Mouse (Mus musculus) MEL (cell line): ENCODE measurements at regions not wholly inside any gene's neighbourhood (a gene's known extent, or its start where the extent isn't known, plus 50 kb on each side); places are given as distances from the start of the nearest gene placed in this dataset.

Experiments used
- DNase-seq: peaks from one replicate; pipeline ENCODE4 v3.0.0; 2011; ENCODE audit warnings: low read depth, low spot score
- H3K27ac ChIP-seq: 2 replicates; pipeline ENCODE4 v1.5.1; 2012; ENCODE audit warnings: low read depth, mild to moderate bottlenecking, control low read depth, low read length, moderate library complexity; ENCODE audit not compliant: control insufficient read depth
- H3K27me3 ChIP-seq, 2 experiments: fragments of 150-350 bp in 1 of 2; sonication (generic) in 1 of 2; 2 replicates each; pipeline ENCODE4 v1.6.1; 2012; ENCODE audit warnings: low read length in 2 of 2, mild to moderate bottlenecking in 2 of 2, improper control_type of control experiment in 1 of 2, moderate library complexity in 1 of 2; ENCODE audit not compliant: insufficient read depth in 2 of 2, control insufficient read depth in 1 of 2
- H3K36me3 ChIP-seq, 2 experiments: 2 replicates each; pipeline ENCODE4 v1.6.1; 2012 to 2014; ENCODE audit warnings: low read length in 2 of 2, improper control_type of control experiment in 1 of 2, inconsistent platforms in 1 of 2, mild to moderate bottlenecking in 1 of 2; ENCODE audit not compliant: insufficient read depth in 2 of 2, control insufficient read depth in 1 of 2
- H3K4me1 ChIP-seq, 2 experiments: fragments of 150-350 bp in 1 of 2; sonication (generic) in 1 of 2; 2 replicates each; pipeline ENCODE4 v1.6.1; 2012; ENCODE audit warnings: low read length in 2 of 2, improper control_type of control experiment in 1 of 2, mild to moderate bottlenecking in 1 of 2; ENCODE audit not compliant: insufficient read depth in 2 of 2, control insufficient read depth in 1 of 2
- H3K4me3 ChIP-seq, 2 experiments: fragments of 150-350 bp in 1 of 2; sonication (generic) in 1 of 2; 2 replicates each; pipeline ENCODE4 v1.5.1; 2012; ENCODE audit warnings: low read depth in 2 of 2, low read length in 2 of 2, mild to moderate bottlenecking in 2 of 2, moderate library complexity in 2 of 2, control low read depth in 1 of 2, improper control_type of control experiment in 1 of 2; ENCODE audit not compliant: control insufficient read depth in 1 of 2, insufficient read depth in 1 of 2
- H3K79me2 ChIP-seq: 2 replicates; pipeline ENCODE4 v1.6.1; 2012; ENCODE audit warnings: mild to moderate bottlenecking, low read length, moderate library complexity; ENCODE audit not compliant: control insufficient read depth, poor library complexity, insufficient read depth
- H3K9ac ChIP-seq: 2 replicates; pipeline ENCODE4 v1.6.1; 2012; ENCODE audit warnings: low read depth, mild to moderate bottlenecking, control low read depth, low read length, moderate library complexity; ENCODE audit not compliant: control insufficient read depth, poor library complexity, severe bottlenecking
- H3K9me3 ChIP-seq: fragments of 150-350 bp; sonication (generic); replicated peaks from 2 replicates; pipeline ENCODE4 v1.6.1; 2012; ENCODE audit warnings: mild to moderate bottlenecking, low read length, improper control_type of control experiment, moderate library complexity; ENCODE audit not compliant: insufficient read depth
- CHD1 ChIP-seq: IDR thresholded peaks from 2 replicates; pipeline ENCODE4 v1.6.1; 2012; ENCODE audit warnings: low read depth, mild to moderate bottlenecking, inconsistent platforms, low read length, improper control_type of control experiment
- CTCF ChIP-seq, 3 experiments: IDR thresholded peaks in 2 of 3; conservative IDR thresholded peaks in 1 of 3; 2 replicates each; pipeline ENCODE4 v1.5.1; 2011 to 2012; ENCODE audit warnings: low read length in 3 of 3, low read depth in 2 of 3, mild to moderate bottlenecking in 2 of 3, improper control_type of control experiment in 1 of 3, inconsistent platforms in 1 of 3, mixed read lengths in 1 of 3, moderate library complexity in 1 of 3; ENCODE audit not compliant: control insufficient read depth in 1 of 3, insufficient read depth in 1 of 3, poor library complexity in 1 of 3, severe bottlenecking in 1 of 3
- EP300 ChIP-seq, 2 experiments: IDR thresholded peaks; 2 replicates each; pipeline ENCODE4 v1.6.1; 2011; ENCODE audit warnings: improper control_type of control experiment in 2 of 2, low read length in 2 of 2, low read depth in 1 of 2, mild to moderate bottlenecking in 1 of 2
- GABPA ChIP-seq: IDR thresholded peaks from 2 replicates; pipeline ENCODE4 v1.6.1; 2012; ENCODE audit warnings: low read depth, mild to moderate bottlenecking, inconsistent platforms, low read length, improper control_type of control experiment, moderate library complexity
- HCFC1 ChIP-seq: IDR thresholded peaks from 2 replicates; pipeline ENCODE4 v1.6.1; 2012; ENCODE audit warnings: low read depth, mild to moderate bottlenecking, inconsistent platforms, low read length, improper control_type of control experiment, moderate library complexity
- MAX ChIP-seq: IDR thresholded peaks from 2 replicates; pipeline ENCODE4 v1.6.1; 2011; ENCODE audit warnings: low read length, improper control_type of control experiment
- MYB ChIP-seq: IDR thresholded peaks from 2 replicates; pipeline ENCODE4 v1.6.1; 2011; ENCODE audit warnings: mild to moderate bottlenecking, low read depth, low read length, improper control_type of control experiment
- MYC ChIP-seq: IDR thresholded peaks from 2 replicates; pipeline ENCODE4 v1.6.1; 2011; ENCODE audit warnings: low read depth, mild to moderate bottlenecking, low read length, improper control_type of control experiment, moderate library complexity
- NELFE ChIP-seq: IDR thresholded peaks from 2 replicates; pipeline ENCODE4 v1.6.1; 2011; ENCODE audit warnings: low read depth, low read length, improper control_type of control experiment
- SMC3 ChIP-seq: IDR thresholded peaks from 2 replicates; pipeline ENCODE4 v1.6.1; 2011; ENCODE audit warnings: low read depth, low read length, improper control_type of control experiment
- TBP ChIP-seq: IDR thresholded peaks from 2 replicates; pipeline ENCODE4 v1.8.0; 2011; ENCODE audit warnings: low read depth, low read length, improper control_type of control experiment
- USF1 ChIP-seq: IDR thresholded peaks from 2 replicates; pipeline ENCODE4 v1.6.1; 2014; ENCODE audit warnings: low read depth, mild to moderate bottlenecking, inconsistent platforms, low read length, improper control_type of control experiment, moderate library complexity
- USF2 ChIP-seq, 2 experiments: IDR thresholded peaks; 2 replicates each; pipeline ENCODE4 v1.6.1; 2011 to 2012; ENCODE audit warnings: improper control_type of control experiment in 2 of 2, low read length in 2 of 2, borderline replicate concordance in 1 of 2, inconsistent platforms in 1 of 2, low read depth in 1 of 2, mild to moderate bottlenecking in 1 of 2; ENCODE audit not compliant: insufficient read depth in 1 of 2
- ZC3H11A ChIP-seq: IDR thresholded peaks from 2 replicates; pipeline ENCODE4 v1.6.1; 2012; ENCODE audit warnings: low read depth, mild to moderate bottlenecking, inconsistent platforms, low read length, improper control_type of control experiment
- ZMIZ1 ChIP-seq: IDR thresholded peaks from 2 replicates; pipeline ENCODE4 v1.6.1; 2012; ENCODE audit warnings: low read depth, mild to moderate bottlenecking, inconsistent platforms, low read length, improper control_type of control experiment, moderate library complexity

DNA sequence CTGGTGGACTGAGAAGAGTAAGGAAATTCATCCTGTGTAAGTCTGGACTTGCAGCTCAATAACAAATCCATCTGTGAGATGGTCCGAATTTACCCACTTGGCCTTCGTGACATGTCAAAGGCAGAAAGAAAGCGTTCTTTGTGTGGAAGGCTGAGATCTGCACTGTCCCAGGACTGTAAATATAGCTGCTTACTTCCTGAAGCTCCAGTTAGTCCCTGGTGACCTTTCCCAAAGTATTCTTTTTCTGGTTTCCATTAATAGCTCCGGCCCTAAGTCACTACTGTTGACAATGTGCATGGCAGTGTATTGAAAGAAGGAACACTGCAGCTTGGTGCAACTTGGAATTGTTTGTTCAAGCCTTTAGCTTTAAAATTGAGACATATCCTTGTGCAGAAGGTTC is 163.2 kb downstream of the Tmx1 start:
- no peak overlapping the region for H3K27ac ChIP-seq
- H3K36me3 ChIP-seq, result no peaks in the 10 kb centered on the region
- H3K79me2 ChIP-seq, result no peaks in the 10 kb centered on the region
- H3K4me3 ChIP-seq, result no peak overlapping the region
- H3K9me3 ChIP-seq, result no peaks in the 10 kb centered on the region
- H3K9ac ChIP-seq, result no peak overlapping the region
- peaks cover 0 to 2% of the 10 kb centered on the region in 2 experiments; a peak in 1 of 4 replicates for H3K27me3 ChIP-seq
- TF ChIP-seq CHD1 (no peak), CTCF (IDR thresholded peaks at IDR 0.05 in 2 of 3, conservative IDR thresholded peaks at IDR 0.05 in 1 of 3; ENCODE audit: control insufficient read depth in 1 of 3, insufficient read depth in 1 of 3, low read depth in 2 of 3, low read length in 3 of 3, poor library complexity in 1 of 3, severe bottlenecking in 1 of 3) (no peak), ZC3H11A (no peak)
- no peak for DNase-seq
- no peaks in the 10 kb centered on the region for H3K4me1 ChIP-seq

DNA sequence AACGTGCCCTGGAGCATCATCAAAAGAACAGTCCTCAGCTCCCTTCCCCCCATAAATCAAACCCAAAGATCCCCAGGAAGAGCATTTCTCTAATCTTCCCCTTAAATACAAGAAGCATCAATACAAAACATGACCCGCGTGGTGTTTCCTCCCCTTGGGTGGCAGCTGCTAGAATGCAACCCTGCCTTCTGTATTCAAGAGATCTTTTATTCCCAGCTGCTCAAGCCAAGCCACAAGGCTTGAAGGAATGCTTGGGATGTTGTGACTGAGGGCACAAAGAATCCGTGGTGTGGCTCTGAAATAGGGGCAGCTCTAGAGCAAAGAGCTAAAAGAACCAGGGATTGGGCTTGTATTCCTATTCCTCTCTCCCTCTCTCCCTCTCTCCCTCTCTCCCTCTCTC is 163.6 kb downstream of the Tmx1 start:
- Histone ChIP-seq H3K4me1 (no peaks in the 10 kb centered on the region), H3K79me2 (no peaks in the 10 kb centered on the region), H3K4me3 (no peak overlapping the region), H3K9me3 (no peaks in the 10 kb centered on the region), H3K27me3 (peaks cover 0 to 2% of the 10 kb centered on the region in 2 experiments; a peak in 1 of 4 replicates), H3K36me3 (no peaks in the 10 kb centered on the region), H3K9ac (no peak overlapping the region), H3K27ac (no peak overlapping the region)
- TF ChIP-seq USF2 (IDR thresholded peaks at IDR 0.05; ENCODE audit: borderline replicate concordance in 1 of 2, insufficient read depth in 1 of 2, low read depth in 1 of 2, low read length in 2 of 2) (no peak), USF1 (no peak), GABPA (no peak), EP300 (IDR thresholded peaks at IDR 0.05; ENCODE audit: low read depth in 1 of 2, low read length in 2 of 2) (no peak), MYC (no peak), ZMIZ1 (no peak), ZC3H11A (no peak)
- no peak for DNase-seq

DNA sequence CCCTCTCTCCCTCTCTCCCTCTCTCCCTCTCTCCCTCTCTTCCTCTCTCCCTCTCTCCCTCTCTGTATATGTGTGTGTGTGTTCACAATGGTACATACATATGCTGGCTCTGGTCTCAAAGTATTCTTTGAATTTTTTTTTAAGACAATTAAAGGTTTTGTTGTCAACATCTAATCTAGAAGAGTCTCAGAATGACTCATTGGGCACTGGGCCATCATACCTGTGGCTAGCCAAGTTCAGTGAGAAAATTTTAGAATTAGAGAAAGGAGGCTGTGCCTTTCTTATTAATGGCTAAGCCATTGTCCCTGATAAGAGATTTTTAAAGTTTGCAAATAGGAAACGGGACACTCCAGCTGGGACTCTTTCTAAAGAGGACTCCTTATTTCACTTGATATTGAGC is 164.1 kb downstream of the Tmx1 start:
- no peak overlapping the region for H3K9ac ChIP-seq
- peaks cover 0 to 2% of the 10 kb centered on the region in 2 experiments; a peak in 1 of 4 replicates for H3K27me3 ChIP-seq
- TF ChIP-seq CHD1 (no peak), NELFE (no peak), HCFC1 (no peak), TBP (no peak), SMC3 (no peak), MYB (no peak), MAX (no peak), CTCF (IDR thresholded peaks at IDR 0.05 in 2 of 3, conservative IDR thresholded peaks at IDR 0.05 in 1 of 3; ENCODE audit: control insufficient read depth in 1 of 3, insufficient read depth in 1 of 3, low read depth in 2 of 3, low read length in 3 of 3, poor library complexity in 1 of 3, severe bottlenecking in 1 of 3) (no peak)
- H3K4me1 ChIP-seq, result no peaks in the 10 kb centered on the region
- no peaks in the 10 kb centered on the region for H3K79me2 ChIP-seq
- no peak for DNase-seq
- H3K27ac ChIP-seq, result no peak overlapping the region
- H3K4me3 ChIP-seq, result no peak overlapping the region
- H3K36me3 ChIP-seq, result no peaks in the 10 kb centered on the region
- no peaks in the 10 kb centered on the region for H3K9me3 ChIP-seq
